Mouse (Mus musculus) liver, embryonic 15.5 days (tissue): ENCODE results near the gene Iqcb1. TPM values are rescaled to one million over a fixed set of nuclear protein-coding genes. Genes with fewer than 3 reads are reported as not detected.
"Not testable (repeated sequence)": the region's sequence is repeated elsewhere in the genome, so short reads cannot be mapped to it uniquely, and the experiment has no call there.

Source experiments
- ATAC-seq: fragments of 200-750 bp; cut with Nextera tagmentation; 2 replicates; pipeline ENCODE4 v1.8.0; 2017; ENCODE audit warnings: moderate number of reproducible peaks, mild to moderate bottlenecking, moderate library complexity; ENCODE audit not compliant: insufficient read depth
- H3K27ac ChIP-seq: fragments of 300-500 bp; sonication (generic); replicated peaks from 2 replicates; pipeline ENCODE4 v1.5.1; 2015; ENCODE audit warnings: mild to moderate bottlenecking, inconsistent platforms
- H3K27me3 ChIP-seq: fragments of 300-500 bp; sonication (generic); 2 replicates; pipeline ENCODE4 v1.6.1; 2015; ENCODE audit warnings: mild to moderate bottlenecking, inconsistent platforms
- H3K36me3 ChIP-seq: fragments of 300-500 bp; sonication (generic); replicated peaks from 2 replicates; pipeline ENCODE4 v1.6.1; 2015; ENCODE audit warnings: moderate library complexity, mild to moderate bottlenecking, inconsistent platforms
- H3K4me1 ChIP-seq: fragments of 300-500 bp; sonication (generic); replicated peaks from 2 replicates; pipeline ENCODE4 v1.6.1; 2015; ENCODE audit warnings: inconsistent platforms
- H3K4me2 ChIP-seq: fragments of 300-500 bp; sonication (generic); 2 replicates; pipeline ENCODE4 v1.6.1; 2015; ENCODE audit warnings: moderate library complexity, mild to moderate bottlenecking, inconsistent platforms
- H3K4me3 ChIP-seq: fragments of 300-500 bp; sonication (generic); replicated peaks from 2 replicates; pipeline ENCODE4 v1.5.1; 2015; ENCODE audit warnings: mild to moderate bottlenecking, inconsistent platforms
- H3K9ac ChIP-seq: fragments of 300-500 bp; sonication (generic); 2 replicates; pipeline ENCODE4 v1.6.1; 2015; ENCODE audit warnings: moderate library complexity, mild to moderate bottlenecking, inconsistent platforms
- H3K9me3 ChIP-seq: fragments of 300-500 bp; sonication (generic); replicated peaks from 2 replicates; pipeline ENCODE4 v1.6.1; 2016; ENCODE audit warnings: inconsistent platforms
- WGBS: fragments of 180-500 bp; shearing (Covaris S2); methylation state at CpG from one replicate; pipeline ENCODE4 v1.1.7; 2015; ENCODE audit warnings: mixed read lengths; ENCODE audit not compliant: insufficient replicate concordance; 5-methylcytosine and 5-hydroxymethylcytosine counted together
- polyA plus RNA-seq: library from polyadenylated mRNA; unstranded; fragments of >200 nt; fragmentation: Nextera tagmentation; extraction: Ambion mirVana; gene quantifications from 2 replicates; pipeline ENCODE4 v1.2.1, GENCODE M21; 2015

Gene Iqcb1
- polyA plus RNA-seq, 1 experiment from 2014 or later: 9.1 TPM

- Histone ChIP-seq H3K4me2 (no peak overlapping the region), H3K36me3 (no peaks in the 10 kb centered on the region), H3K4me3 (no peak overlapping the region), H3K9ac (no peak overlapping the region), H3K27ac (no peak overlapping the region), H3K4me1 (peaks cover 6% of the 10 kb centered on the region; the same call in 1 of the 2 replicates), H3K27me3 (no peaks in the 10 kb centered on the region), H3K9me3 (no peaks in the 10 kb centered on the region)
- ATAC-seq: peak; percentile 42; the same call in 1 of the 2 replicates
- 18% methylated on average over 7 of the region's 7 CpGs for WGBS
Measured at GRCm38 (mm10) chr16:36817321-36817926, 10.8 kb upstream of the Iqcb1 start.

DNA sequence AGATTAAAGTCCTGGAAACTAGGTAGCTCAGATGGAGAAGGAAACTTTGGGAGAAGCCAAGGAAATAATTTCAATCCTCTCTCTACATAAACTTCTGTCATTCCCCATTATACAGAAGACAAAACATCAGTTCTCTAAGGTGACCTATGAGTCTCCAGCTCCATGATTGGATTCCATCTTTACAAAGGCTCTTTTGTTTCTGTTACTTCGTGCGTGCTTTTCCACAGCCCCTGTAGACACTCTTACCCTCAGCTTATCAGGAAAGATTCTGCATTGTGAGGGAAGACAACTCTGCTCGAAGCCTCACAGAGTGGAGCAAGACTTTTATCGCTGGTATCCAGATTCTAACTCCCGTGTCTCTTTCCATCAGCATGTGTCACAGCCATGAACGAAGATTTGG, 8.2 kb upstream of the Iqcb1 start:
- ATAC-seq: no peak
- no peak overlapping the region for H3K27ac ChIP-seq
- WGBS: 61% methylated on average over 6 of the region's 6 CpGs

GRCm38 (mm10) chr16:36820747-36821146, 7.4 kb upstream of the Iqcb1 start:
- no peak for ATAC-seq
- 61% methylated on average over 3 of the region's 3 CpGs for WGBS

More for the DNA sequence above, 8.2 kb upstream of the Iqcb1 start:
- no peak overlapping the region for H3K4me2 ChIP-seq
- no peak overlapping the region for H3K9ac ChIP-seq
- no peak overlapping the region for H3K4me3 ChIP-seq
- peaks cover 6% of the 10 kb centered on the region; the same call in 1 of the 2 replicates for H3K4me1 ChIP-seq
- no peaks in the 10 kb centered on the region for H3K9me3 ChIP-seq
- H3K36me3 ChIP-seq: no peaks in the 10 kb centered on the region
- no peaks in the 10 kb centered on the region for H3K27me3 ChIP-seq

DNA sequence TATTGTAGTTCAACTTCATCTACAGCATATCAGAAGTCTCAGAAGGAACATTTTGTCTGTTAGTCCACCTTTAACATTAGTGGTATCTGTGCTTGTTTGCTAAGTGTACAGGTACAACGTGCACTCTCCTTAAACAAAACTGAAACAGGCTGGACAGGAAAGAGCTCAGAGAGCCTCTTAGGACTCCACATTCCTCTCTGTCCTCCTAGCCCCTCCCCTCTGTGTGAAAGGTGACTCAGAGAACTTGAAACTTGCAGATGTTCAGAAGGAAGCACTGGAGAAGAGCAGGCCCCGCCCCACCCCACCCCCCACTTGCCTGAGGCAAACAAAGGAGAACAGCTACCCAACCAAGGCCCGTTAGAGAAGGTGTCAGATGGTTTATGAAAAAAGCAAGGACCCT, 6.7 kb upstream of the Iqcb1 start:
- Histone ChIP-seq H3K4me3 (no peak overlapping the region), H3K9ac (no peak overlapping the region), H3K36me3 (no peaks in the 10 kb centered on the region), H3K27ac (no peak overlapping the region), H3K27me3 (0 out of 2 replicates have a peak, but pooled peaks cover 7% of the 10 kb centered on the region), H3K4me1 (peaks cover 6% of the 10 kb centered on the region; the same call in 1 of the 2 replicates), H3K4me2 (0 out of 2 replicates have a peak overlapping the region, but pooled peaks have one; percentile 0), H3K9me3 (no peaks in the 10 kb centered on the region)
- ATAC-seq: no peak; the same call in 1 of the 2 replicates
- 11% methylated on average over 3 of the region's 3 CpGs for WGBS

More at GRCm38 (mm10) chr16:36820747-36821146, 7.4 kb upstream of the Iqcb1 start:
- no peak overlapping the region for H3K4me2 ChIP-seq
- H3K4me3 ChIP-seq: no peak overlapping the region
- no peaks in the 10 kb centered on the region for H3K9me3 ChIP-seq
- H3K4me1 ChIP-seq: peaks cover 6% of the 10 kb centered on the region; the same call in 1 of the 2 replicates
- H3K36me3 ChIP-seq: no peaks in the 10 kb centered on the region
- H3K27ac ChIP-seq: no peak overlapping the region
- H3K9ac ChIP-seq: no peak overlapping the region
- 0 out of 2 replicates have a peak, but pooled peaks cover under 1% of the 10 kb centered on the region for H3K27me3 ChIP-seq

GRCm38 (mm10) chr16:36827611-36828053, 553 bp upstream of the Iqcb1 start:
- Histone ChIP-seq H3K4me3 (peak overlapping the region; percentile 93), H3K36me3 (no peaks in the 10 kb centered on the region), H3K9ac (peak overlapping the region; percentile 85), H3K9me3 (no peaks in the 10 kb centered on the region), H3K27me3 (peaks cover 12% of the 10 kb centered on the region; the same call in 1 of the 2 replicates), H3K4me2 (peak overlapping the region; percentile 93), H3K27ac (no peak overlapping the region), H3K4me1 (peaks cover 15% of the 10 kb centered on the region)
- 4% methylated on average over 11 of the region's 11 CpGs for WGBS
- ATAC-seq: peak; percentile 62

- Histone ChIP-seq H3K4me1 (peaks cover 15% of the 10 kb centered on the region), H3K9me3 (no peaks in the 10 kb centered on the region), H3K27ac (no peak overlapping the region), H3K27me3 (peaks cover 12% of the 10 kb centered on the region; the same call in 1 of the 2 replicates), H3K4me2 (peak overlapping the region; percentile 93), H3K9ac (peak overlapping the region; percentile 85), H3K4me3 (peak overlapping the region; percentile 93), H3K36me3 (no peaks in the 10 kb centered on the region)
- 13% methylated on average over 11 of the region's 11 CpGs for WGBS
- no peak for ATAC-seq
Measured at GRCm38 (mm10) chr16:36828820-36829219, 635 bp downstream of the Iqcb1 start.

DNA sequence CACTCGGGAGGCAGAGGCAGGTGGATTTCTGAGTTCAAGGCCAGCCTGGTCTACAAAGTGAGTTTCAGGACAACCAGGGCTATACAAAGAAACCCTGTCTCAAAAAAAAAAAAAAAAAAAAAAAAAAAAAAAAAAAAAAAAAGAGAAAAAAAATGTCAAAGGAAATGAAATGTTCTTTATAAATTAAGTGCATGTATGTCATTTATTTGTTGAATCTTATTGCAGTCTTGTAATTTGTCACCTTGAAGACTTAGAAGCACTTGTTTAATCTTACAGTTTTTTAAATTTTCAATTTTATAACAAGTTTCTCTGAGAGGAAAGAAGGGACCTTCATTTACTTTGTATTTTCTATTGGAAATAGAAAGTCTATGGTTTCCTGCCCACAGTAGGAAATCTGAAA, 18.7 kb downstream of the Iqcb1 start:
- WGBS: 83% methylated on average over 1 of the region's 1 CpGs
- not testable (repeated sequence) for H3K4me2 ChIP-seq, H3K9ac ChIP-seq, H3K27me3 ChIP-seq, H3K4me3 ChIP-seq, H3K27ac ChIP-seq, H3K4me1 ChIP-seq, ATAC-seq, H3K9me3 ChIP-seq, H3K36me3 ChIP-seq

DNA sequence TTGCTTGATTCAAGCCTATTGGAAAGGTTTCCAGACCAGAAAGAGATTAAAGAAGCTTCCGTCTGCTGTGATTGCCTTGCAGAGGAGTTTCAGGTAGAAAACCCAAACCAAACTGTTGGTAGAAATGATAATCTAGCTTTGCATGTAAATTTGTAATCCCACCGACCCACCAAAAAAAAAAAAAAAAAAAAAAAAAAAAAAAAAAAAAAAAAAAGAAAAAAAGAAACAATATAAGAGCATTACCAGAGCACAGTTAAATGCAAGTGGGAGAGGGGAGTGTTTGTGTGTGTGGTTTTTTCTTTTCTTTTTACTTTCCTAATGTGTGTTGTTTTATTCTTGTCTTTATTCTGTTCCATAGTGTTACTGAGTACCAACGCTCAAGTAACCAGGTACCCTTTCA, 23.0 kb downstream of the Iqcb1 start:
- ATAC-seq: no peak
- Histone ChIP-seq H3K27me3 (no peaks in the 10 kb centered on the region), H3K36me3 (0 out of 2 replicates have a peak, but pooled peaks cover 6% of the 10 kb centered on the region), H3K4me1 (no peaks in the 10 kb centered on the region), H3K4me3 (no peak overlapping the region), H3K4me2 (no peak overlapping the region), H3K27ac (no peak overlapping the region), H3K9me3 (no peaks in the 10 kb centered on the region), H3K9ac (no peak overlapping the region)
- WGBS: 69% methylated on average over 3 of the region's 3 CpGs

DNA sequence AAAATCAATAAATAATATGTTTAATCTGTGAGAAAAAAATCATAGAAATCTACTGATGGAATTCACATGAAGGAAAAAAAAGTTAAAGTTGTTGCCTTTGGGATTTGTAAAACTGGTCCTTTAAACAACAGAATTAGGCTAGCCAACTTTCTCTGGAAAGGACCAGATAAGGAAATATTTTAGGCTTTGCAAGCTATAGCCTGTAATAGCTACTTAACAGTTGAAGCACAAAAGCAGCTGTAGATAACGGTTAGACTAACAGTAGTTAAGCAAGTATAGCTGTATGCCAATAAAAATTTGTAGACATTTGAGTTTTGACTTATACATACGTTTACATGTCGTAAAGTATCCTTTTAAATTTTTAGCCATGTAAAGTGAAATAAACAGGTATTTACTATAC, 35.4 kb downstream of the Iqcb1 start:
- no peak overlapping the region for H3K27ac ChIP-seq
- no peak for ATAC-seq
- H3K9me3 ChIP-seq: no peaks in the 10 kb centered on the region
- H3K27me3 ChIP-seq: no peaks in the 10 kb centered on the region
- no peak overlapping the region for H3K4me3 ChIP-seq
- H3K9ac ChIP-seq: no peak overlapping the region
- WGBS: 65% methylated on average over 3 of the region's 3 CpGs
- H3K4me1 ChIP-seq: no peaks in the 10 kb centered on the region
- H3K36me3 ChIP-seq: 0 out of 2 replicates have a peak, but pooled peaks cover 7% of the 10 kb centered on the region
- no peak overlapping the region for H3K4me2 ChIP-seq

DNA sequence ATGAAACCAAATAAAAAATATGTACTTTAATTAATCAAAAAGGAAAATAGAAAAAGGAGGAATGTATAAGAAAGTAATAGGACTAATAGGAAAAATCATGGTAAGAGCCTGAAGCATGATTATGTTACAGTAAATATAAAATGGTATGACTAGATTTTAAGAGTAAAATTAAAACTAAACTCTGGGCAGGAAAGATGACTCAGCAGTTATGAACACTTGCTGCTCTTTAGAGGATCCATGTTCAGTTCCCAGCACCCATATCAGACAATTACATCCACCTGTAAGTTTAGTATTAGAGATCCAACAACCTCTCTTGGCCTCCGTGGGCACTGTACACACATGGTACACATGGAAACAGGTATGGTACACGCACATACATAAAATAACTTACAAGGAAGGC, 41.3 kb downstream of the Iqcb1 start:
- Histone ChIP-seq H3K27me3 (no peaks in the 10 kb centered on the region), H3K27ac (no peak overlapping the region), H3K4me1 (peaks cover 7% of the 10 kb centered on the region), H3K4me2 (no peak overlapping the region), H3K9me3 (no peaks in the 10 kb centered on the region), H3K4me3 (no peak overlapping the region), H3K36me3 (peaks cover 18% of the 10 kb centered on the region; the same call in 1 of the 2 replicates), H3K9ac (no peak overlapping the region)
- WGBS: 81% methylated on average over 2 of the region's 2 CpGs
- no peak for ATAC-seq

DNA sequence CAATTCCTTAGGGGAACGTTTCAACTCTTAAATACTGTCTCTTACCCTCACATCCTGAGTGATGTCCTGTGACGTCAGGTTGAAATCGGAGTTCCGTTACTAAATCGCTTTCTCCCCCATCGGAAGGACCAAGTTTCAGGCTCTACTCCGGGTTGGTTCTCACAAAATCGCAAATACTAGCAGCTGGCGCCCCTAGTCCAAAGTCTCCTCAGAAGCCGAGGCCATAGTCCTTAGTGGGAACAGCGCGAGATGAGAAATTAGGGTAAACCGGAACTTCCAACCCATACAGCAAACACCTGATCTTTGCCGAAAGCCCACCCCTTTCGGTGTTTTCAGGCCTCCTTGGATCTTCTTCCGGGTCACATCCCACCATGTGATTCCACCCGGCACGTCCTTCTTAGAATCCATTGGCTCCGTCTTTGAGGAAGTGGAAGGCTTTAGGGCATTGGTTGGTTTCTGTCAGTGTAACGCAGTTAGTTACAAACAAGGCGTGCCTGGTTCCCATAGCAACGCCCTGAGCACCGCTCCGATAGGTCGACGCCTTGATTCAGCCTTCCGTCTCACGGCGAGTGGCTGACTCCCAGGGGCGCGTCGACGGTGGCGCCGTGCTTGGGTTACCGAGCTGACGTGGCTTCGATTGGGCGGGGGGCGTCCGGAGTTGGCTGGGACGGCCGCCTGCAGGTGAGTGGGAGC, 46.5 kb downstream of the Iqcb1 start, which contains the start of the genes Eaf2 and Golgb1:
Gene Eaf2 (minus strand): TSS at position 421 of the 693 bp plus-strand sequence.
Gene Golgb1 (plus strand): TSS at position 558 of the 693 bp plus-strand sequence.
- Histone ChIP-seq H3K9ac (peak within 1 kb of the TSS; percentile 87), H3K4me1 (peaks cover 25% of the 10 kb centered on the region), H3K4me2 (peak within 1 kb of the TSS; percentile 85), H3K27ac (peak within 1 kb of the TSS; percentile 87), H3K9me3 (no peaks in the 10 kb centered on the region), H3K36me3 (peaks cover 8% of the 10 kb centered on the region; the same call in 1 of the 2 replicates), H3K27me3 (no peaks in the 10 kb centered on the region), H3K4me3 (peak within 1 kb of the TSS; percentile 89)
- WGBS: under 1% methylated on average over 43 of the region's 43 CpGs
- peak; percentile 99 for ATAC-seq
